Mouse (Mus musculus) kidney, postnatal 36 days (tissue): Measurements from ENCODE around the gene Gse1.

ENCODE experiments used
- DNase-seq, 2 experiments: peaks; one replicate each; pipeline ENCODE4 v3.0.0; 2021 to 2022; ENCODE audit warnings: mixed read lengths in 2 of 2

Gse1 gene

GRCm38 (mm10) chr8:120227891-120228591 lies at the start of gene Gse1:
Gse1 (plus strand) TSS chr8:120228456.
- DNase-seq, result peak; percentile 85 to 90

- DNase-seq, result peak; percentile 88 to 94
Measured at GRCm38 (mm10) chr8:120179027-120179431, 49.2 kb upstream of the Gse1 start.

DNA sequence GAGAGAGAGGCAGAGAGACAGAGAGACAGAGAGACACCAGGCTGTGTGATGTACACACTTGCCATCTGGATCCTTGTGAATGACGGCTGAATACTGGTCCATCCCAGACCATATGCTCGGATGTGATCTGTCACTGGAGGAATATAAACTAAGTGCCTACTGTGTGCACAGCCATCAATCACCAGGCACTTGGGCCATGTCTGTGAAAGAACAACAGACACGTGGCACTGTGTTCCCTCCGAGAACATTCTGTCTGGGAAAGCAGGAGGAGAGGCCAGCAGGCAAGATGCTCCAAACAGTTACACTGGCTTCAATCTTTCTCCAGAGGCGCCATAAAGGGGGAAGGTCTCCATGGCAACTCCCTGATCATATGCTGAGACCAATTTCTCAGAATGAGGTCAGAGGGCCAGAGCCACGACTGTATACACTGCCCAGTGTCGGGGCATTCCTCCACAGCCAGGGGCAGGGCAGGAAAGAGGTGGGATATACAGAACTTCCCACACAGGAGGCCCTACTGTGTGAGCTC lies 47.7 kb upstream of the Gse1 start:
- no peak for DNase-seq

- DNase-seq, result no peak
Measured at GRCm38 (mm10) chr8:120181274-120181673, 47.0 kb upstream of the Gse1 start.

- DNase-seq, result peak; percentile 44 to 61
Measured at GRCm38 (mm10) chr8:120181861-120182414, 46.3 kb upstream of the Gse1 start.

- peak in 1 of 2 experiments; percentile 24 for DNase-seq
Measured at GRCm38 (mm10) chr8:120184366-120184765, 43.9 kb upstream of the Gse1 start.

GRCm38 (mm10) chr8:120184850-120185792 lies 43.1 kb upstream of the Gse1 start:
- DNase-seq, result peak; percentile 55 to 67

DNA sequence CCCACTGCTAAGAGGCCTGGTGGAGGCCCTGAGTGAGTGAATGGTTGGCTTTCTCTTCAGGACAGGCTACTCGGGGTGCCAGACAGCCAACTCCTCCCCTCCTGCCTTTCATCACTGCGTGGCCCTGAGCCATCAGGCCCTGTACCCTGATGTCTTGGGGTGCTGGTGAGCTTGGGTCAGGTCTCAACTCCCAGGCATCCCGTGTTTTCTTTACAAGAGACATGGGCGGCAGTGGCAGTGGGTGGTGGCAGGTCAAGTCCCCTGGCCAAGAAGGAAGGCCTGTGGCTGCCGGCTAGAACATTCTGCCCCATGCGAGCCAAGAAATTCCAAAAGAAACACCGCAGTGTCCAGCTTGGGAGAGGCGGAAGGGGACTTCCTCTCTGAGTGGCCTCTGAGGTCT lies 41.8 kb upstream of the Gse1 start:
- peak; percentile 67 to 79 for DNase-seq

DNA sequence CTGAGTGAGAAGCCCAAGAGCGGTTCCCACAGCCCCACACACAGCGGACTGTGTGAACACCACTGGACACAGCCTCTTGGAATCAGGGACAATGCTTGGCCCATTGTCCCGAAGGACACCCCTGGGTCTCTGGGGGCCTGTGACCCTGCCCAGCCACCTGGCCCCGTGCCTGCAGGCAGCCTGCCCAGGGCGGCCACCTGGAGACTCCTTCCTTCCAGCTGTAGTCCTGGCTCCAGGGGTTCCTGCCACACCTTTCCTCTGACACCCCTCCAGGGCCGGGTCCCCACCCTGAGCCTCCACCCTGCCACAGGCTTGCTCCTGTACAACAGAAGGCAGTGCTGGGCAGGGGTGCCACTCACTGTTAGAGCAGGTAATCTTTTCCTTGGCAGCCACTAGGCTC lies 39.7 kb upstream of the Gse1 start:
- DNase-seq, result peak; percentile 85 to 87

DNA sequence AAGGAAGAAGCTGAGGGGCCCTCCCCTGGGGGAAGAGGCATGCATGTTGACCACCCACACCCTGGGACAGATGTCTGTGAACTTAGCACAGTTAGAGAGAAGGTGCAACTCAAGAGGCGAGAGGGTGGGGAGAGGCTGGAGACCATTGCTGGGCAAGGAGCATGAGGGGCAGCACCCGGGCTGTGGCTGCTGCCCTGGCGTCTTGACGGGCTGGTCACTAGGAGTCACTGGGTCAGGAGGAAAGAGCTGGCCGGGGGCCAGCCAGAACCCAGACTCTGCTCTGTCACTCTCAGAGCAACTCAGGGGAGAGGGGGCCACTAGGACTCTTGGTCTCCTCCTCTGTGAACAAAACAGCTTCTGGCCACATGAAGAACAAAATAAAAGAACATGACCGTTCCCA lies 38.8 kb upstream of the Gse1 start:
- peak; percentile 60 to 66 for DNase-seq

DNA sequence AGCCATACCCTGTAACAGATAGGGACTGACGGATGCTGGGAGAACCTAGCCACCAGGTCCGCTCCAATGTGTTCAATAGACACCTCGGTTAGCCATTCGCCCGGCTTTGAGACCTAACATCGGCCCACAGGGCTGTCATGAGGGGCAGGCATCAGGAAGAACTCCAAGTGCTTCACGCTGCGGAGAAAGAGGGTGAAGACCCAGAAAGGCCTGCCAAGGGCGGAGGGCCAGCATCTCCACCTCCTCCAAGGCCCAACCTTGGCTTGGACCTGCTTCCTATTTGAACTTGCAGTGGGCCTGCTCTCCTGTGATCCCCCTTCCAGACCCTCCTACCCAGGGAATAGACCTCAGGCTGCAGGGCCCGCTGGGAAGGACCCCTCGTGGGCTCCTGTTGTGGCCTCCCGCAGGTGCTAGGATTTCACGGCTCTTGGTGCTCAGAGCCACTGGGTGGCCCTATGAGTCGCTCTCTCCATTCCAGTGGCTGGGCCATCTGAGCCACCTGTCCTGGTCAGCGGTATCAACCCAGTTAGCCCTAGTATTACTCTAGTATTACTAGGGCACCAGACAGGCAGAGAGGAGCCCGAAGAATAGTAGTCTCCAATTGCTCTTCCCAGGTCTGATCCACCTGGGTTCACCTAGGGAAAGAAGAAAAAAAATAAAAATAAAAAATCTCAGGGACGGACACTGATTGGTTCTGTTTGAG lies 38.0 kb upstream of the Gse1 start:
- DNase-seq, result no peak

- peak; percentile 95 to 98 for DNase-seq
Measured at GRCm38 (mm10) chr8:120190810-120191413, 37.3 kb upstream of the Gse1 start.

DNA sequence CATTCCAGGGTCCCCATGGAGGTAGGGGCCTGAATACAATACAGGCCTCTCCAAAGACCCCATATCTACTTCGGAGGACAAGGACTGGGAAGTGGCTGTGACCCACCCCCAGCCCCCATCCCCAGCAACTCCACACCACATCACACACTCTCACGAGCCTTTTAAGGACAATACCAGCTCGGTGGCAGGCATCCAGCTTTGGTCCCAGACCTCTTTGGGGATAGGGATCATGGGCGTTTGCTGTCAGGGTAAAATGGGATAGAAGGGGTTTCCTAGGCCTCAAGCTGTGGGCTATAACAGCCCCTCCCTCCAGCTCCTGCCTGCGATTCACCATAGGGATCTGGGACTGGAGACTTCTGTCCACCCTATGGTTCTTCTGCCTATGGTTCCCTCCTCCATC lies 36.6 kb upstream of the Gse1 start:
- no peak for DNase-seq

DNA sequence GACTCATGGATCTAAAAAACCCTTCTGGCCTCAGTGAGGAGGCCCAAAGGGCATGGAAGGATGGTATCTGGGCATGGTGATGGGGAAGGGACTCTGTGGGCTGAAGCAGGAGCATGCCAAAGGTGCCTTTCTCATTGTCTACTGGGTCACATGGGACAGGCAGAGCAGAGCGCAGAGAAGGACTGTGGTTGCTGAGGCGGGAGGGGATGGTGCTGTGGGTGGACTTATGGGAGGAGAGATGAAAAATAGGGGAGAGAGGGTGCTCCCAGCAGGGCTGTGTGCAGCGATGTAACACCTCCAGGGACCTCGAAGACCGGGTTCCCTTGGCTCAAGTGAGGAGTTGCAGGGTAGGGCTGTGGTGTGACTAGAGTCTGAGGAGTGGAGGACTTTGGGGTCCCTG lies 36.1 kb upstream of the Gse1 start:
- no peak for DNase-seq

DNA sequence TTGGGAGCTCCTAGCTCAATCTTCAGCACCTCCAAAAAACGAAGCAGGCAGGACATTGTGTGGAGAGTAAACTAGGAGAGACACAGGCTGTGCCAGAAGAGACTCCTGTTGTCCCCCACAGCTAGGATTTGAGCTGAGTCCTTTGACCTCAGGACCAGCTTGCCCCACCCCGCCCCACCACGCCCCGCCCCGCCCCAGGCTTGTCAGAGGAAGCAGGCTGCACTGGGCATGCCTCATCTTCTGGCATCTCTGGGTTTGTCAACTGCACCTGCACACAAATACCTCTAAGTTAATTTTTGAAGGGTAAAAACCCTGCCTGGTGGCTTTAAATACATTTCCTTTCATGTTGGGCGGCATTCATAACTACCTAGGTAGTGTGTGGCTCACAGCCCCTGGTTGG lies 26.9 kb upstream of the Gse1 start:
- no peak for DNase-seq

DNA sequence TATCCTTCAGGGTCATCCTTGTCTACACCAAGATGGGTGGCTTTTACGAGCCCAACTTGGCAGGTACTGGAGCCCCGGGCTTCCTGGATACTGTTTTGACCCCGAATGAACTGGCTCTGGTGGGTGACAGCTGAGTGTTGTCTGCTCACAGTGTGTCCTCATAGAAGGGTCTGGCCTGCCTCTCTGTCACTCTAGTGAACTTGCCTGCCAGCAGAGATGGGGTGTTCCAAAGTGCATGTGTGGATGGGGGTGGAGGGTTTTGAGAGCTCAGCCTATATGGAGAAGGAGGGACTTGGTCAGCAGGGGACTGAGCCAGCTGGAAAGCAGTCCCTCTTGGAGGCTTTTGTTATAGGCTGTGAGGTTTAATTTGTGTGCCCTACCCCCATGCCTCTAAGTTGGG lies 25.7 kb upstream of the Gse1 start:
- no peak for DNase-seq

DNA sequence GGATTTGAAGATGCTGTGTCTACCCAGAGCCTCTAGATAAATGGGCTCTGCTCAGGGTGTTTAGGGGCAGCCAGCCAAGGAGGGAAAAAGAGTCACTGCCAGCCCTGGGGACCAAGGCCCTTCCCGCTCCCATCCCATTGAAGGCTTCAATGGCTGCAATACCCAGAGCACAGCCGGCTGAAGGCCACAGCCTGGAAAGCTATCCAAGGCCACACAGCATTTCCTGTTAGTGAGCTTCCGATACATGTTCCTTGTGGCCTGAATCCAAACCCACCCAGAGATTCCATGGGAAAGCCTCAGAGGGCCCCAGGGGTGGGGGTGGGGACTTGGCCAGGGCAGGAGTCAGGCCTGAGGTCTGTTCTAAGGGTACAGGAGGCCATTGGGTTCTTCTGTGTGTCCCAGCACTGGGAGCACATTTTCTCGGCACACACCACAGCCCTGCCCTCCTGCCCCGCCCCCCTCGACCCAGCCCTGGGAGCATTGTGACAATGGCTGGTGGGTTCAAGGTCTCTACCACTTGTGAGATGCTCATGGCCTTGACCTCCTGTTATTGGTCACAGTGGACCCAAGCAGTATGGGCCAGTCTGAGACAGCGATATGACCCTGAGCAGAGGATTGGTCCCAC lies 23.4 kb upstream of the Gse1 start:
- DNase-seq, result peak; percentile 69 to 84

- DNase-seq, result no peak
Measured at GRCm38 (mm10) chr8:120205916-120206315, 22.3 kb upstream of the Gse1 start.

DNA sequence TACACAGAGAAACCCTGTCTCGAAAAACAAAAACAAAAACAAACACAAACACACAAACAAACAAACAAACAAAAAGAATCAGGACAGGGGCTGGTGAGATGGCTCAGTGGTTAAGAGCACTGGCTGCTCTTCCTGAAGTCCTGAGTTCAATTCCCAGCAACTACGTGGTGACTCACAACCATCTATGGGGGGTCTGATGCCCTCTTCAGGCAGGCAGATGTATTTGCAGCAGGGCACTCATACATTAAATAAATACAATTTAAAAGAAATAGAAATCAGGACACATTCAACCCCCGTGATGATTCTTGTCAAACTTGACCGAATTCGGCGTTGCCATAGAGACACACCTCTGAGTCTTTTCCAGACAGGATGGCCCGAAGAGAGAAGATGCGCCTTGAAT lies 20.9 kb upstream of the Gse1 start:
- DNase-seq, result no peak

GRCm38 (mm10) chr8:120208113-120208512 lies 20.1 kb upstream of the Gse1 start:
- no peak for DNase-seq

GRCm38 (mm10) chr8:120211345-120211744 lies 16.9 kb upstream of the Gse1 start:
- DNase-seq, result no peak

- DNase-seq, result no peak
Measured at GRCm38 (mm10) chr8:120212596-120212995, 15.7 kb upstream of the Gse1 start.
